Mouse (Mus musculus): Measurements from ENCODE around the gene Kif6. TPM values are rescaled to one million over a fixed set of nuclear protein-coding genes. Genes with fewer than 3 reads are reported as not detected.
A peak's percentile ranks its signal among the peaks of the same experiment; 100 is the strongest.

Gene Kif6
- polyA plus RNA-seq, 1 experiment from 2014 or later, result 1.6 TPM

DNA sequence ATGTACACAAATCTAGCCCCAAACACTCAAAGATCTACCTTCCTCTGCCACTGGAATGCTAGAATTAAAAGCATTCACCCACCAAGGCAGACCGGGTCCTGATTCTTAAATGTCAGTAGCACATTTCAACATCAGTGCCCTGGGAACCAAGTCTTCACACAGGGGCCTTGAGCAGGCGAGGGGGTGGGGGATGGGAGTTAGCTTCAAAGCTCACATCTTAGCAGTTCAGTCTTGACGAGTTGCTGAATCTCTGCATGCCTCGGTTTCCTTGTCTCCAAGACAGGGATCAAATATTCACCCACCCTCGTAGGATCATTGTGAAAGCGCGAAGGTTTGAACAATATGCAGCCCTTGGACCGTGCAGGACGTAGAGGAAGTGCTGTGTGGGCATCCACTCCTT lies 172.4 kb downstream of the Kif6 start:
- Histone ChIP-seq H3K36me3 (ENCODE audit: control insufficient read depth, insufficient read depth, low read length) (no peaks in the 10 kb centered on the region), H3K9ac (ENCODE audit: low read length) (no peak overlapping the region), H3K4me1 (ENCODE audit: control insufficient read depth, insufficient read depth, low read length) (no peaks in the 10 kb centered on the region), H3K4me3 (ENCODE audit: low read depth, low read length) (no peak overlapping the region), H3K27me3 (ENCODE audit: control insufficient read depth, insufficient read depth, low read length) (no peaks in the 10 kb centered on the region), H3K27ac (ENCODE audit: low read depth, low read length) (no peak overlapping the region), H3K4me2 (no peak overlapping the region), H3K9me3 (ENCODE audit: control insufficient read depth, low read length) (no peaks in the 10 kb centered on the region)
- ATAC-seq (ENCODE audit: low FRiP score) (no peak), DNase-seq (ENCODE audit: low spot score, missing footprints) (peak; percentile 77)
- WGBS, result 47% methylated on average over 9 of the region's 9 CpGs

GRCm38 (mm10) chr17:49788187-49788974 lies 173.4 kb downstream of the Kif6 start:
- WGBS, result 62% methylated on average over 7 of the region's 7 CpGs
- no peak overlapping the region for H3K27ac ChIP-seq (ENCODE audit: low read depth, low read length)
- H3K9me3 ChIP-seq (ENCODE audit: control insufficient read depth, low read length), result no peaks in the 10 kb centered on the region
- ATAC-seq (ENCODE audit: low FRiP score) (0 out of 2 replicates have a peak, but pooled peaks have one; percentile 38), DNase-seq (ENCODE audit: low spot score, missing footprints) (peak; percentile 81)
- no peaks in the 10 kb centered on the region for H3K27me3 ChIP-seq (ENCODE audit: control insufficient read depth, insufficient read depth, low read length)
- H3K4me1 ChIP-seq (ENCODE audit: control insufficient read depth, insufficient read depth, low read length), result no peaks in the 10 kb centered on the region
- no peak overlapping the region for H3K4me2 ChIP-seq
- no peak overlapping the region for H3K9ac ChIP-seq (ENCODE audit: low read length)
- no peak overlapping the region for H3K4me3 ChIP-seq (ENCODE audit: low read depth, low read length)
- H3K36me3 ChIP-seq (ENCODE audit: control insufficient read depth, insufficient read depth, low read length), result no peaks in the 10 kb centered on the region

DNA sequence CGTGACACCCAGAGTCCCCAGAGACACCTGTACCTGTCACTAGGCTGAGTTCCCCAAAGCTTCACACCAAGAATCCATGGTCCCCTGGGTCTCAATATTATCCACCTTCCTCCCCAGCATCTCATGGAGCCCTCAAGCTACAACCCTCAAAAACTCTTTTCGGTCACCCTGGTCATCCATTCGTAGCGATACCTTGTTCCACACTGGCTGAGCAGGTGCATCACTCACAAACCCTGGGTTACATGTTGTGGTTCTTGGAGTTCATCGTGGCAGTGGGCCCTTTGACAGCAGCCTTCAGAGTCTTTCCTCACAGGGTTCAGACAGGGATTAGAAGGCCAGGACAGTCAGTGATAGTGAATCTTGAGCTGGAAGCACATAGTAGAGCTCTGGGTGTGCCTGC lies 176.6 kb downstream of the Kif6 start:
- no peak overlapping the region for H3K27ac ChIP-seq (ENCODE audit: low read depth, low read length)
- H3K9ac ChIP-seq (ENCODE audit: low read length), result no peak overlapping the region
- H3K4me3 ChIP-seq (ENCODE audit: low read depth, low read length), result no peak overlapping the region
- ATAC-seq (ENCODE audit: low FRiP score) (no peak), DNase-seq (ENCODE audit: low spot score, missing footprints) (peak; percentile 33)
- no peaks in the 10 kb centered on the region for H3K4me1 ChIP-seq (ENCODE audit: control insufficient read depth, insufficient read depth, low read length)
- H3K4me2 ChIP-seq, result no peak overlapping the region
- no peaks in the 10 kb centered on the region for H3K27me3 ChIP-seq (ENCODE audit: control insufficient read depth, insufficient read depth, low read length)
- no peaks in the 10 kb centered on the region for H3K9me3 ChIP-seq (ENCODE audit: control insufficient read depth, low read length)
- no peaks in the 10 kb centered on the region for H3K36me3 ChIP-seq (ENCODE audit: control insufficient read depth, insufficient read depth, low read length)
- 98% methylated on average over 5 of the region's 5 CpGs for WGBS

GRCm38 (mm10) chr17:49792217-49792743 lies 177.3 kb downstream of the Kif6 start:
- Histone ChIP-seq H3K9ac (ENCODE audit: low read length) (no peak overlapping the region), H3K27ac (ENCODE audit: low read depth, low read length) (no peak overlapping the region)
- no peak for ATAC-seq (ENCODE audit: low FRiP score)

DNA sequence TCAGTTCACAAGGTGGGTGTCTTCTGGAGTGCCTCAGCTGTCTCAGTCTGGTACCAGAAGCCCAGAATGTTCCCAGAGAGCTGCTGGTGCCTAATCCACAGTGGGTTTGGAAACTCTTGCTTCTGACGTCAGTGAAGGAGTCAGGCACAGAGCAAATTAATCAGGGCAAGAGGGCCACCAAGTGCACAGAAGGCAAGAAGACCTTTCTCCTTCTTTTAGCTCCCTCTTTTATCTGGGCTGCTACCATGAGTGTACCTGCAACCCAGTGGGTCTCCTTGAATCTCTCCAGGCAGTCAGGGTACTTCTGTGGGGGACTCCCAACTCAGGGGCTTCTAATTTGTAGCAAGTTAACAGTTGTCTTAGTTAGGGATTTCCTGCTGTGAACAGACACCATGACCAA lies 178.0 kb downstream of the Kif6 start:
- ATAC-seq (ENCODE audit: low FRiP score) (no peak), DNase-seq (ENCODE audit: low spot score, missing footprints) (peak; percentile 67)
- Histone ChIP-seq H3K36me3 (ENCODE audit: control insufficient read depth, insufficient read depth, low read length) (no peaks in the 10 kb centered on the region), H3K27me3 (ENCODE audit: control insufficient read depth, insufficient read depth, low read length) (no peaks in the 10 kb centered on the region), H3K4me2 (no peak overlapping the region), H3K4me3 (ENCODE audit: low read depth, low read length) (no peak overlapping the region), H3K27ac (ENCODE audit: low read depth, low read length) (no peak overlapping the region), H3K4me1 (ENCODE audit: control insufficient read depth, insufficient read depth, low read length) (no peaks in the 10 kb centered on the region), H3K9me3 (ENCODE audit: control insufficient read depth, low read length) (no peaks in the 10 kb centered on the region), H3K9ac (ENCODE audit: low read length) (no peak overlapping the region)
- WGBS, result 94% methylated on average over 1 of the region's 1 CpGs

More at GRCm38 (mm10) chr17:49792217-49792743, 177.3 kb downstream of the Kif6 start:
- H3K36me3 ChIP-seq (ENCODE audit: control insufficient read depth, insufficient read depth, low read length), result no peaks in the 10 kb centered on the region
- 92% methylated on average over 10 of the region's 10 CpGs for WGBS
- H3K4me3 ChIP-seq (ENCODE audit: low read depth, low read length), result no peak overlapping the region
- no peaks in the 10 kb centered on the region for H3K4me1 ChIP-seq (ENCODE audit: control insufficient read depth, insufficient read depth, low read length)
- DNase-seq (ENCODE audit: low spot score, missing footprints), result no peak
- H3K9me3 ChIP-seq (ENCODE audit: control insufficient read depth, low read length), result no peaks in the 10 kb centered on the region
- no peaks in the 10 kb centered on the region for H3K27me3 ChIP-seq (ENCODE audit: control insufficient read depth, insufficient read depth, low read length)
- no peak overlapping the region for H3K4me2 ChIP-seq

DNA sequence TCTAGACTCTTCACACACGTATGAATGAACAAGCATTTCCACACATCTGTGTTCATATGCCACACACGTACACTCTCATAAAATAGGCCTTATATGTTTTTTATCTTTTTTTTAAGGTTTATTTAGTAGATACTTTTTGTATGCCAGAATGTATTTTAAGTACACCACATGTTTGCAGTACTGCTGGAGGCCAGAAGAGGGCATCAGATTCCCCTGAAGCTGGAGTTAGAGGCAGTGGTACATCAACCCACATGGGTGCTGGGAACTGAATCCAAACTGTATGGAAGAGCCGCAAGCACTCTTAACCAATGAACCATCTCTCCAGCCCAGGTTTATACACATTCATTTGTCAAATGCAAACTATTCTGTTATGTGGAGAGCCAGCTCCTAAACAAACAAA lies 179.0 kb downstream of the Kif6 start:
- Histone ChIP-seq H3K9ac (ENCODE audit: low read length) (no peak overlapping the region), H3K36me3 (ENCODE audit: control insufficient read depth, insufficient read depth, low read length) (no peaks in the 10 kb centered on the region), H3K4me2 (no peak overlapping the region), H3K9me3 (ENCODE audit: control insufficient read depth, low read length) (no peaks in the 10 kb centered on the region), H3K4me3 (ENCODE audit: low read depth, low read length) (no peak overlapping the region), H3K27me3 (ENCODE audit: control insufficient read depth, insufficient read depth, low read length) (no peaks in the 10 kb centered on the region), H3K4me1 (ENCODE audit: control insufficient read depth, insufficient read depth, low read length) (no peaks in the 10 kb centered on the region), H3K27ac (ENCODE audit: low read depth, low read length) (no peak overlapping the region)
- ATAC-seq (ENCODE audit: low FRiP score) (no peak), DNase-seq (ENCODE audit: low spot score, missing footprints) (no peak)
- WGBS, result 93% methylated on average over 3 of the region's 3 CpGs

GRCm38 (mm10) chr17:49795241-49795640 lies 180.3 kb downstream of the Kif6 start:
- Histone ChIP-seq H3K27me3 (ENCODE audit: control insufficient read depth, insufficient read depth, low read length) (no peaks in the 10 kb centered on the region), H3K36me3 (ENCODE audit: control insufficient read depth, insufficient read depth, low read length) (no peaks in the 10 kb centered on the region), H3K9ac (ENCODE audit: low read length) (no peak overlapping the region), H3K4me1 (ENCODE audit: control insufficient read depth, insufficient read depth, low read length) (no peaks in the 10 kb centered on the region), H3K27ac (ENCODE audit: low read depth, low read length) (no peak overlapping the region), H3K9me3 (ENCODE audit: control insufficient read depth, low read length) (no peaks in the 10 kb centered on the region), H3K4me3 (ENCODE audit: low read depth, low read length) (no peak overlapping the region), H3K4me2 (no peak overlapping the region)
- DNase-seq (ENCODE audit: low spot score, missing footprints) (peak; percentile 37), ATAC-seq (ENCODE audit: low FRiP score) (no peak)
- 95% methylated on average over 3 of the region's 3 CpGs for WGBS

DNA sequence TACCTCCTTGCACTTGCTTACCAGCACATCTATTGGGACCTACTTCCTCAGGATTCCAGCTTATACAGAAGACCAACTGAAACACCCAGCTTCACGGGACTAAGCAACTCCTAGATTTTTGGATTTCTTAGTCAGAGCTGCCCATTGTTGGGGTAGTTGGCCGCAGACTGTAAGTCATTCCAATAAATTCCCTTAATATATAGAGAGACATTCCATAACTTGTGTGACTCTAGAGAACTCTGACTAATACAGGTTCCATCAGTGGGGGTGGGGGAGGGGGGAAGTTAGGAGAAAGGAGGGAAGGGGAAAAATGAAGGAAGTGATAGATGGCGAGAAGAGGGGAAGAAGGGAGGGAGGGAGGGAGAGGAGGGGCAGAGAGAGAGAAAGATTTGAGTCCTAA lies 181.2 kb downstream of the Kif6 start:
- Histone ChIP-seq H3K4me1 (ENCODE audit: control insufficient read depth, insufficient read depth, low read length) (no peaks in the 10 kb centered on the region), H3K9ac (ENCODE audit: low read length) (no peak overlapping the region), H3K4me3 (ENCODE audit: low read depth, low read length) (no peak overlapping the region), H3K27ac (ENCODE audit: low read depth, low read length) (no peak overlapping the region), H3K9me3 (ENCODE audit: control insufficient read depth, low read length) (no peaks in the 10 kb centered on the region), H3K27me3 (ENCODE audit: control insufficient read depth, insufficient read depth, low read length) (no peaks in the 10 kb centered on the region), H3K36me3 (ENCODE audit: control insufficient read depth, insufficient read depth, low read length) (no peaks in the 10 kb centered on the region), H3K4me2 (no peak overlapping the region)
- peak; percentile 19 for DNase-seq (ENCODE audit: low spot score, missing footprints)
- no peak for ATAC-seq (ENCODE audit: low FRiP score)
- WGBS, result 86% methylated on average over 3 of the region's 3 CpGs

- Histone ChIP-seq H3K4me1 (ENCODE audit: control insufficient read depth, insufficient read depth, low read length) (no peaks in the 10 kb centered on the region), H3K9ac (ENCODE audit: low read length) (no peak overlapping the region), H3K9me3 (ENCODE audit: control insufficient read depth, low read length) (no peaks in the 10 kb centered on the region), H3K36me3 (ENCODE audit: control insufficient read depth, insufficient read depth, low read length) (no peaks in the 10 kb centered on the region), H3K27me3 (ENCODE audit: control insufficient read depth, insufficient read depth, low read length) (no peaks in the 10 kb centered on the region), H3K4me3 (ENCODE audit: low read depth, low read length) (no peak overlapping the region), H3K27ac (ENCODE audit: low read depth, low read length) (no peak overlapping the region), H3K4me2 (no peak overlapping the region)
- ATAC-seq (ENCODE audit: low FRiP score) (no peak), DNase-seq (ENCODE audit: low spot score, missing footprints) (peak; percentile 59)
- 86% methylated on average over 5 of the region's 5 CpGs for WGBS
These were observed 184.2 kb downstream of the Kif6 start for GRCm38 (mm10) chr17:49799168-49799567.
